ENCODE assay signal across 10 mouse cellular contexts in the genomic region with DNA sequence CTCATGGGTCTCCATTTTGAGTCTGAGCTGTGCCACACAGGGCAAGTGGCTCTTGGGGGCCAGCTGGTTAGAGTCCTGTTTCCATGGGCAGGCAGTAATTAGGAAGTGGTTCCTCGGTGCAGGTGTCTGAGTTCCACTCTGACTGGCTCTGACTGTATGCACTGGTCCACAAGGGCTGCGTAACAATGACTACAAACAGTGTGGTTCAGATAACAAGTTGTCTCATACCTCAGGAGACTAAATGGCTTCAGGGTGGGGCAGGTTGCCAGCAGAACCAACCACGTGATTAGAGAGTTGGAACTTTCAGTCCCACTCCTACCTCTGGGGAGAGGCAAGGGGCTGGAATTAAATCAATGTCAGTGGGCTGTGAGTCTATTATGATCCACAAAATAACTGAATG. TPM values are rescaled to one million over a fixed set of nuclear protein-coding genes. Genes with fewer than 3 reads are reported as not detected.
A peak's percentile ranks its signal among the peaks of the same experiment; 100 is the strongest.
DNase-seq lines count a peak whose midpoint lies in the region; ATAC-seq and TF ChIP-seq lines count a peak whose summit lies in the region.
"Had no signal": no experiment of that assay in that cellular context is flagged by ENCODE, and none has a peak within 500 bp of the region (broad histone marks: within the 10 kb centered on the region; RNA-seq: fewer than 3 reads in every experiment).

No protein-coding gene starts in this region.

- peaks cover 2% of the 10 kb centered on the region; the same call in 1 of the 2 replicates for H3K4me1 ChIP-seq in bone marrow, adult 2 months (ENCODE audit: control insufficient read depth, insufficient read depth, low read length)
- peaks cover 18% of the 10 kb centered on the region for H3K4me1 ChIP-seq in forebrain, embryonic 15.5 days

- H3K36me3 ChIP-seq in forebrain, embryonic 15.5 days = no peaks in the 10 kb centered on the region
- H3K36me3 ChIP-seq: midbrain, embryonic 10.5 days had no signal

- H3K4me3 ChIP-seq in bone marrow, adult 2 months (replicated peaks; ENCODE audit: control insufficient read depth, low read depth, low read length) = no peak overlapping the region
- H3K4me3 ChIP-seq in forebrain, embryonic 15.5 days = no peak overlapping the region
- H3K4me3 ChIP-seq: left cerebral cortex, adult 2 months; midbrain, embryonic 10.5 days had no signal

- ATAC-seq in forebrain, embryonic 15.5 days (replicated peaks) = no peak

- H3K4me2 ChIP-seq in forebrain, embryonic 15.5 days (replicated peaks) = no peak overlapping the region

- DNase-seq in heart, adult 11 months = peak; percentile 94
- DNase-seq in heart, adult 8-10 months (ENCODE audit: low spot score) = no peak
- peak; percentile 30 for DNase-seq in 416B (ENCODE audit: low read depth)
- peak; percentile 56 for DNase-seq in lung, postnatal 14 days
- DNase-seq in right cerebral cortex, adult 18-20 months = no peak
- DNase-seq in thymus, postnatal 36 days = no peak

- no peak for TF ChIP-seq CTCF in bone marrow, adult 2 months (IDR thresholded peaks at IDR 0.05; ENCODE audit: control insufficient read depth, insufficient read depth, low read length)

- 29% methylated on average over 3 of the region's 3 CpGs for WGBS in bone marrow, adult 2 months
- 67% methylated on average over 3 of the region's 3 CpGs for WGBS in forebrain, embryonic 15.5 days

- H3K27ac ChIP-seq in bone marrow, adult 2 months (ENCODE audit: control insufficient read depth, insufficient read depth, low read depth, low read length, poor library complexity) = peak overlapping the region; percentile 58
- no peak overlapping the region for H3K27ac ChIP-seq in forebrain, embryonic 15.5 days (replicated peaks)
- H3K27ac ChIP-seq: left cerebral cortex, adult 2 months; midbrain, embryonic 10.5 days had no signal

- H3K27me3 ChIP-seq in forebrain, embryonic 15.5 days = no peaks in the 10 kb centered on the region

- no peak for TF ChIP-seq POLR2A in bone marrow, adult 2 months (IDR thresholded peaks at IDR 0.05; ENCODE audit: borderline replicate concordance, control insufficient read depth, low read depth, low read length)

- no peak overlapping the region for H3K9ac ChIP-seq in forebrain, embryonic 15.5 days (replicated peaks)

- H3K9me3 ChIP-seq in forebrain, embryonic 15.5 days = no peaks in the 10 kb centered on the region
- H3K9me3 ChIP-seq: midbrain, embryonic 10.5 days had no signal

RNA-seq across cellular contexts. Expression of a gene that starts 59.0 kb away (rescaled TPM):
- total RNA-seq in heart, adult 8-10 months (2022) = 10 to 100 TPM in 2 of 4 experiments, 1 to 10 TPM in 2; 8.0 to 13.3 (median 9.5) TPM
- polyA plus RNA-seq in bone marrow, adult 2 months (2011; ENCODE audit: insufficient read depth, insufficient read length, low replicate concordance, missing spikeins) = 10.9 and 26.6 TPM in 2 replicates
- 15.7 and 16.3 TPM in 2 replicates for polyA plus RNA-seq in forebrain, embryonic 15.5 days (2015; fragmentation: Nextera tagmentation; extraction: Ambion mirVana)

Comparison
In these comparisons a context has a peak if more than half of its experiments do, and no peak if none do; other contexts are left out.
1. DNase-seq: peak in heart, adult 11 months (single experiment), 416B (single experiment) and lung, postnatal 14 days (single experiment); none in heart, adult 8-10 months (single experiment), right cerebral cortex, adult 18-20 months (single experiment) and thymus, postnatal 36 days (0 of 2).